In the genomic region with DNA sequence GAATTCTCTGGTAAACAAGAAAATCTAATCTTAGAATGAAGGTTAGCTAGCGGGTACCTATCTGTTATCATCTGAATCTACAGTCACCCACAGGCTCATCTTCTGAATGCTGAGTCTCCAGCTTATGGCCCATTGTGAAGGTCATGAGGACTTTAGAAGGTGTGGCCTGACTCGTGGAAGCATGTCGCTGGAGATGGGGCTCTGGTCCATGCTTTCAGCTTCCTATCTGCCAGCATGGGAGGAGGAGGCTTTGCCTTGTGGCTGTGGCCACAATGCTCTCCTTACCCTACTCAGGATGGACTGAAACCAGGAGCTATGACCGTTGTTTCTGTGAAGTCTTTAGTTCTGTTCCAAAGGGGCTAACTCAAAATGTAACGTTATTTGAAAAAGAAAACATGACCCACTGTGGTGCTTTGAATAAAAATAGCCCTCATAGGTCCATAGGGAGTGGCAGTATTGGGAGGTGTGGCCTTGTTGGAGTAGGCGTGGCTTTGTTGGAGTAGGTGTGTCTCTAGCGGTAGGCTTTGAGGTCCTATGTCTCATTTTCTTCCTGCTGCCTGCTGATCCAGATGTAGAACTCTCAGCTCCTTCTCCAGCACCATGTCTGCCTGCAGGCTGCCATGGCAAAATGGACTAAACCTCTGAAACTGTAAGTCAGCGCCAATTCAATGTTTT, we compare ENCODE assay signal across 15 mouse cellular contexts.
"Had no signal": no experiment of that assay in that cellular context is flagged by ENCODE, and none has a peak within 500 bp of the region (broad histone marks: within the 10 kb centered on the region; RNA-seq: fewer than 3 reads in every experiment).

No protein-coding gene starts in this region.

- H3K27me3 ChIP-seq: lung, embryonic 15.5 days; megakaryocyte, embryonic 14.5 days; midbrain, embryonic 13.5 days; midbrain, embryonic 15.5 days; neural tube, embryonic 12.5 days; stomach, embryonic 15.5 days had no signal

- H3K9me3 ChIP-seq: lung, embryonic 15.5 days; midbrain, embryonic 15.5 days; neural tube, embryonic 12.5 days; stomach, embryonic 15.5 days had no signal

- H3K36me3 ChIP-seq: lung, embryonic 15.5 days; midbrain, embryonic 13.5 days; midbrain, embryonic 15.5 days; neural tube, embryonic 12.5 days; stomach, embryonic 15.5 days had no signal

- H3K4me1 ChIP-seq: megakaryocyte, embryonic 14.5 days had no signal

- H3K27ac ChIP-seq: macrophage; midbrain, embryonic 13.5 days; midbrain, embryonic 15.5 days; neural tube, embryonic 12.5 days; stomach, embryonic 15.5 days; stomach, postnatal 0 days had no signal

- DNase-seq: lung, adult 2 months; lung, postnatal 14 days; lung, postnatal 36 days; right cerebral cortex, postnatal 14 days; thymus, adult 2 months; thymus, postnatal 25 days; thymus, postnatal 4 days had no signal

- H3K4me3 ChIP-seq: lung, embryonic 15.5 days; megakaryocyte, embryonic 14.5 days; midbrain, embryonic 13.5 days; midbrain, embryonic 15.5 days; neural tube, embryonic 12.5 days; stomach, embryonic 15.5 days had no signal
